Mouse (Mus musculus): ENCODE results near the gene Gtpbp8.

Gene Gtpbp8

DNA sequence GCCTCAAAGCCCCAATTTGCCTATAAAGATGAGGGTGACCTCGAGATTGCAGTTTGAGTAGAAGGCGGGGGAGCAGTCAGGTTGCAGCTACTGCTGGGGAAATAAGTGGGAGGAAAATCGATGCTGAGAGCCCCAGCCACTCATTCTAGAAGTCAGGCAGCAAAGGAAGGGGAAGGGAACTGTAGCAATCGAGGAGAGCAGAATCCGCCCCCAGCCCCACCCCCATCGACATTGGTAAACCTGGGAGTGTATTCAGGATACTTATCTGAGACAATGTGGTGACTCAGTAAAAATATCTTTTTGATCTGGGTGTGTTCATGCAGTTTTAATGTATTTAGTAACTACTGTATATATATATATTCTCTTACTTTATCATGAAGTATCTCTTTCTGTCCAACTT is 26.4 kb upstream of the Gtpbp8 start:
- Histone ChIP-seq H3K9me3 (ENCODE audit: low read length) (no peaks in the 10 kb centered on the region), H3K36me3 (ENCODE audit: insufficient read depth, low read length) (no peaks in the 10 kb centered on the region), H3K4me3 (replicated peaks; ENCODE audit: low read length) (no peak overlapping the region), H3K4me1 (replicated peaks; ENCODE audit: low read depth, low read length) (no peaks in the 10 kb centered on the region), H3K27me3 (ENCODE audit: insufficient read depth, low read length) (no peaks in the 10 kb centered on the region)
- TF ChIP-seq CTCF (conservative IDR thresholded peaks at IDR 0.05; ENCODE audit: low read length) (no peak), POU5F1 (IDR thresholded peaks at IDR 0.05; ENCODE audit: borderline replicate concordance, low read length) (no peak), NANOG (IDR thresholded peaks at IDR 0.05; ENCODE audit: borderline replicate concordance, low read length) (no peak)

DNA sequence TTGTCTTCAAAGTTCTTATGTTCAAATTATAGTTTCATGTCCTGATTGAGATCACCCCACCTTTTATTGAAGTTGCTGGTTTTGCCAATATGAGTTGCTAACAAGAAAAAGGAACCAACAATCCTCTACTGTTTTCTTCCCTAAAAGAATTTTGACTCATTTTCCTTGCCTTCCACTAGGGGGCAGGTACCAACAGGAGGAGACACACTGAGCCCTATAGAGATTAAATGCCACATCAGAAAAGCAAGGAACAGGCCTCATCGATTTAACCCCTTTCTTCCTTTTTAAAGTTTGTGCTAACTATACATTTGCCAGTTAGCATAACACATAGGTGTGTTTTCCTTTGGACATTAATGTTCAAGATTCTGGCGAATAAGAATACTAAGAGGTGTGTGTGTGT is 21.8 kb upstream of the Gtpbp8 start:
- H3K27me3 ChIP-seq (ENCODE audit: insufficient read depth, low read length), result 0 out of 2 replicates have a peak, but pooled peaks cover 5% of the 10 kb centered on the region
- H3K4me3 ChIP-seq (replicated peaks; ENCODE audit: low read length), result no peak overlapping the region
- no peaks in the 10 kb centered on the region for H3K36me3 ChIP-seq (ENCODE audit: insufficient read depth, low read length)
- peaks cover 32% of the 10 kb centered on the region for H3K4me1 ChIP-seq (replicated peaks; ENCODE audit: low read depth, low read length)
- TF ChIP-seq NANOG (IDR thresholded peaks at IDR 0.05; ENCODE audit: borderline replicate concordance, low read length) (no peak), POU5F1 (IDR thresholded peaks at IDR 0.05; ENCODE audit: borderline replicate concordance, low read length) (no peak), CTCF (conservative IDR thresholded peaks at IDR 0.05; ENCODE audit: low read length) (peak; percentile 74)
- no peaks in the 10 kb centered on the region for H3K9me3 ChIP-seq (ENCODE audit: low read length)

GRCm38 (mm10) chr16:44767506-44767905 is 21.3 kb upstream of the Gtpbp8 start:
- Histone ChIP-seq H3K4me3 (replicated peaks; ENCODE audit: low read length) (no peak overlapping the region), H3K4me1 (replicated peaks; ENCODE audit: low read depth, low read length) (peaks cover 32% of the 10 kb centered on the region), H3K36me3 (ENCODE audit: insufficient read depth, low read length) (no peaks in the 10 kb centered on the region), H3K9me3 (ENCODE audit: low read length) (no peaks in the 10 kb centered on the region), H3K27me3 (ENCODE audit: insufficient read depth, low read length) (0 out of 2 replicates have a peak, but pooled peaks cover 5% of the 10 kb centered on the region)
- TF ChIP-seq POU5F1 (IDR thresholded peaks at IDR 0.05; ENCODE audit: borderline replicate concordance, low read length), result no peak
- TF ChIP-seq CTCF (conservative IDR thresholded peaks at IDR 0.05; ENCODE audit: low read length), result no peak
- TF ChIP-seq NANOG (IDR thresholded peaks at IDR 0.05; ENCODE audit: borderline replicate concordance, low read length), result no peak

- TF ChIP-seq CTCF (conservative IDR thresholded peaks at IDR 0.05; ENCODE audit: low read length), result no peak
- TF ChIP-seq POU5F1 (IDR thresholded peaks at IDR 0.05; ENCODE audit: borderline replicate concordance, low read length), result no peak
- no peak for TF ChIP-seq NANOG (IDR thresholded peaks at IDR 0.05; ENCODE audit: borderline replicate concordance, low read length)
- H3K36me3 ChIP-seq (ENCODE audit: insufficient read depth, low read length), result no peaks in the 10 kb centered on the region
- H3K4me3 ChIP-seq (replicated peaks; ENCODE audit: low read length), result no peak overlapping the region
- no peaks in the 10 kb centered on the region for H3K9me3 ChIP-seq (ENCODE audit: low read length)
- H3K27me3 ChIP-seq (ENCODE audit: insufficient read depth, low read length), result 0 out of 2 replicates have a peak, but pooled peaks cover 5% of the 10 kb centered on the region
- peaks cover 32% of the 10 kb centered on the region for H3K4me1 ChIP-seq (replicated peaks; ENCODE audit: low read depth, low read length)
Measured at GRCm38 (mm10) chr16:44766320-44766892, 20.2 kb upstream of the Gtpbp8 start.

GRCm38 (mm10) chr16:44765555-44766319 is 19.6 kb upstream of the Gtpbp8 start, which contains the start of gene Cd200r1:
TSS of gene Cd200r1 (plus strand) at chr16:44765736.
- Histone ChIP-seq H3K27me3 (ENCODE audit: insufficient read depth, low read length) (0 out of 2 replicates have a peak, but pooled peaks cover 5% of the 10 kb centered on the region), H3K36me3 (ENCODE audit: insufficient read depth, low read length) (no peaks in the 10 kb centered on the region), H3K4me3 (replicated peaks; ENCODE audit: low read length) (peak within 1 kb of the TSS; percentile 48), H3K9me3 (ENCODE audit: low read length) (no peaks in the 10 kb centered on the region), H3K4me1 (replicated peaks; ENCODE audit: low read depth, low read length) (peaks cover 32% of the 10 kb centered on the region)
- TF ChIP-seq CTCF (conservative IDR thresholded peaks at IDR 0.05; ENCODE audit: low read length) (no peak), POU5F1 (IDR thresholded peaks at IDR 0.05; ENCODE audit: borderline replicate concordance, low read length) (no peak), NANOG (IDR thresholded peaks at IDR 0.05; ENCODE audit: borderline replicate concordance, low read length) (no peak)

DNA sequence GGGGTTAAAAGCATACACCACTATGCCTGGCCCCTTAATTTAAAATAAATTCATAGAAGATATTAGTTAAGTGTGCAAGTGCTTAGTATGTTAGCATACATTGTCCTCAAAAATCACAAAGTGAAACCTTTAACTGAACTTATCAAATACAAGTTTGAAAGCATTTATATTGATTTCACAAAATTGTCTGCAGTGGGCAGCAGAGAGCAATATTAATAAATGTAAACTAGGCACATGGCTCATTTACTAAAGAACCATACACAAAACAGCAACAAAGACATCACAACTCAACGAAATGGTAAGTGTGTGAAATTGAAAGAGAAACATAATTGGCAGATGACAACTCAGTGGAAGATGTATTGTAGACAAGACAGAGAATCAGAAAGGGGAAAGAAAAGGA is 15.6 kb upstream of the Gtpbp8 start:
- Histone ChIP-seq H3K4me1 (replicated peaks; ENCODE audit: low read depth, low read length) (peaks cover 32% of the 10 kb centered on the region), H3K27me3 (ENCODE audit: insufficient read depth, low read length) (0 out of 2 replicates have a peak, but pooled peaks cover 5% of the 10 kb centered on the region), H3K4me3 (replicated peaks; ENCODE audit: low read length) (no peak overlapping the region), H3K36me3 (ENCODE audit: insufficient read depth, low read length) (no peaks in the 10 kb centered on the region), H3K9me3 (ENCODE audit: low read length) (no peaks in the 10 kb centered on the region)
- TF ChIP-seq POU5F1 (IDR thresholded peaks at IDR 0.05; ENCODE audit: borderline replicate concordance, low read length) (no peak), NANOG (IDR thresholded peaks at IDR 0.05; ENCODE audit: borderline replicate concordance, low read length) (no peak), CTCF (conservative IDR thresholded peaks at IDR 0.05; ENCODE audit: low read length) (no peak)

GRCm38 (mm10) chr16:44757700-44758099 is 11.5 kb upstream of the Gtpbp8 start:
- Histone ChIP-seq H3K4me1 (replicated peaks; ENCODE audit: low read depth, low read length) (no peaks in the 10 kb centered on the region), H3K27me3 (ENCODE audit: insufficient read depth, low read length) (no peaks in the 10 kb centered on the region)
- TF ChIP-seq POU5F1 (IDR thresholded peaks at IDR 0.05; ENCODE audit: borderline replicate concordance, low read length) (no peak), NANOG (IDR thresholded peaks at IDR 0.05; ENCODE audit: borderline replicate concordance, low read length) (no peak), CTCF (conservative IDR thresholded peaks at IDR 0.05; ENCODE audit: low read length) (no peak)

GRCm38 (mm10) chr16:44748007-44748406 is 1.8 kb upstream of the Gtpbp8 start:
- H3K27me3 ChIP-seq (ENCODE audit: insufficient read depth, low read length), result peaks cover 3% of the 10 kb centered on the region; the same call in 1 of the 2 replicates
- TF ChIP-seq NANOG (IDR thresholded peaks at IDR 0.05; ENCODE audit: borderline replicate concordance, low read length), result no peak
- TF ChIP-seq POU5F1 (IDR thresholded peaks at IDR 0.05; ENCODE audit: borderline replicate concordance, low read length), result no peak
- no peak for TF ChIP-seq CTCF (conservative IDR thresholded peaks at IDR 0.05; ENCODE audit: low read length)
- no peak overlapping the region for H3K4me3 ChIP-seq (replicated peaks; ENCODE audit: low read length)
- peaks cover 21% of the 10 kb centered on the region for H3K4me1 ChIP-seq (replicated peaks; ENCODE audit: low read depth, low read length)
- no peaks in the 10 kb centered on the region for H3K9me3 ChIP-seq (ENCODE audit: low read length)
- peaks cover 13% of the 10 kb centered on the region; the same call in 1 of the 2 replicates for H3K36me3 ChIP-seq (ENCODE audit: insufficient read depth, low read length)

More at GRCm38 (mm10) chr16:44757700-44758099, 11.5 kb upstream of the Gtpbp8 start:
- Histone ChIP-seq H3K36me3 (ENCODE audit: insufficient read depth, low read length) (no peaks in the 10 kb centered on the region), H3K4me3 (replicated peaks; ENCODE audit: low read length) (no peak overlapping the region), H3K9me3 (ENCODE audit: low read length) (no peaks in the 10 kb centered on the region)
